Mouse (Mus musculus): ENCODE results near the gene Kctd13. TPM values are rescaled to one million over a fixed set of nuclear protein-coding genes. Genes with fewer than 3 reads are reported as not detected.

Gene Kctd13
- total RNA-seq, 4 experiments from 2014 or later, result 1.2 to 4.0 (median 2.7) TPM

GRCm38 (mm10) chr7:126941171-126941570, 12.5 kb downstream of the Kctd13 start:
- DNase-seq (ENCODE audit: low spot score in 2 of 2), result no peak

- DNase-seq (ENCODE audit: low spot score in 2 of 2), result no peak
These were observed 13.1 kb downstream of the Kctd13 start for GRCm38 (mm10) chr7:126941801-126942200.

GRCm38 (mm10) chr7:126946530-126946929, 17.9 kb downstream of the Kctd13 start:
- DNase-seq (ENCODE audit: low spot score in 2 of 2), result no peak

- no peak for DNase-seq (ENCODE audit: low spot score in 2 of 2)
These were observed 19.9 kb downstream of the Kctd13 start for GRCm38 (mm10) chr7:126948626-126949025.

GRCm38 (mm10) chr7:126949403-126949792, 20.7 kb downstream of the Kctd13 start, which contains the start of gene Asphd1:
TSS of gene Asphd1 (minus strand) at chr7:126949582.
- no peak for DNase-seq (ENCODE audit: low spot score in 2 of 2)

- DNase-seq (ENCODE audit: low spot score in 2 of 2), result peak; percentile 65
These were observed 21.3 kb downstream of the Kctd13 start, which contains the start of gene Sez6l2 for GRCm38 (mm10) chr7:126949793-126950646. TSS of gene Sez6l2 (plus strand) at chr7:126950563.

GRCm38 (mm10) chr7:126950647-126951615, 22.3 kb downstream of the Kctd13 start:
- no peak for DNase-seq (ENCODE audit: low spot score in 2 of 2)

- DNase-seq (ENCODE audit: low spot score in 2 of 2), result no peak
These were observed 23.1 kb downstream of the Kctd13 start for GRCm38 (mm10) chr7:126951741-126952140.

GRCm38 (mm10) chr7:126952646-126953045, 24.0 kb downstream of the Kctd13 start:
- DNase-seq (ENCODE audit: low spot score in 2 of 2), result no peak

- no peak for DNase-seq (ENCODE audit: low spot score in 2 of 2)
These were observed 26.4 kb downstream of the Kctd13 start for GRCm38 (mm10) chr7:126955125-126955524.

GRCm38 (mm10) chr7:126959780-126960179, 31.1 kb downstream of the Kctd13 start:
- DNase-seq (ENCODE audit: low spot score in 2 of 2), result no peak

- no peak for DNase-seq (ENCODE audit: low spot score in 2 of 2)
These were observed 32.4 kb downstream of the Kctd13 start for GRCm38 (mm10) chr7:126961095-126961494.

- DNase-seq (ENCODE audit: low spot score in 2 of 2), result no peak
These were observed 33.3 kb downstream of the Kctd13 start for GRCm38 (mm10) chr7:126961965-126962364.

- no peak for DNase-seq (ENCODE audit: low spot score in 2 of 2)
These were observed 35.0 kb downstream of the Kctd13 start for GRCm38 (mm10) chr7:126963548-126964286.

- no peak for DNase-seq (ENCODE audit: low spot score in 2 of 2)
These were observed 36.9 kb downstream of the Kctd13 start for GRCm38 (mm10) chr7:126965568-126965967.

- no peak for DNase-seq (ENCODE audit: low spot score in 2 of 2)
These were observed 38.7 kb downstream of the Kctd13 start for GRCm38 (mm10) chr7:126967361-126967760.

GRCm38 (mm10) chr7:126975493-126975892, 46.8 kb downstream of the Kctd13 start:
- no peak for DNase-seq (ENCODE audit: low spot score in 2 of 2)

GRCm38 (mm10) chr7:126975893-126975949, 47.0 kb downstream of the Kctd13 start, which contains the start of gene Cdipt:
TSS of gene Cdipt (plus strand) at chr7:126975914.
- no peak for DNase-seq (ENCODE audit: low spot score in 2 of 2)

GRCm38 (mm10) chr7:126975950-126976866, 47.5 kb downstream of the Kctd13 start, which contains the start of gene Cdiptos:
TSS of gene Cdiptos (minus strand) at chr7:126976098.
- DNase-seq (ENCODE audit: low spot score in 2 of 2), result peak; percentile 91 to 92

- no peak for DNase-seq (ENCODE audit: low spot score in 2 of 2)
These were observed 48.3 kb downstream of the Kctd13 start for GRCm38 (mm10) chr7:126976878-126977459.

Data from gastrocnemius, adult 8-10 months (tissue).